Mouse (Mus musculus): ENCODE results near the gene Chd4.

DNA sequence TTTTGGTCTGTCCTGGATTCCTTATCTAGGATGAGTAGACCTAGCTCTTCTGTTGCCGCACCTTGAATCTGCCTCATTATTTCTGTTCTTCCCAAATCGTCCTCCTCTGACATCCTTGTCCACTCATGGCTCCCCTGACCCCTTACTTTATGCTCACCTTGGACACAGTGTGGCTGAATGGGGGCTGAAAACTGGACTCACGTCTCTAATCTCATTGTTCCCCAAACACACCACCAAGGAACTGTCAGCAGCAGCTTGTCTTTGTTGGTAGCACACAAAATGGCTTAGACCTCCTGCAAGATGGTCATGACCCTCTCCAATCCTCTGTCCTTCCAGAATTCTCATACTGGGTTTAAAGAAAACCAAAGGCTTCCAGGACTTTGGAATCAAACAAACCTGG, 7.8 kb upstream of the Chd4 start:
- TF ChIP-seq CTCF (IDR thresholded peaks at IDR 0.05; ENCODE audit: control insufficient read depth, insufficient read depth, insufficient read length) (no peak), USF1 (IDR thresholded peaks at IDR 0.05; ENCODE audit: low read depth) (no peak), MYOD1 (IDR thresholded peaks at IDR 0.05; ENCODE audit: control insufficient read depth, insufficient read length, low read depth) (no peak), MAX (IDR thresholded peaks at IDR 0.05) (no peak), MYOG (IDR thresholded peaks at IDR 0.05; ENCODE audit: control insufficient read depth, extremely low read depth, insufficient read length) (no peak)

Measured in C2C12 (cell line).